Mouse (Mus musculus) megakaryocyte, adult 5-6 weeks (primary cell): Measurements from ENCODE around the gene Ttc9b. TPM values are rescaled to one million over a fixed set of nuclear protein-coding genes. Genes with fewer than 3 reads are reported as not detected.

Experiments used
- ATAC-seq: 2 replicates; pipeline ENCODE4 v1.8.0; 2016; ENCODE audit warnings: mild to moderate bottlenecking, inconsistent platforms; ENCODE audit not compliant: poor library complexity, severe bottlenecking
- total RNA-seq, 2 experiments: library from RNA; stranded (forward) in 1 of 2; stranded (reverse) in 1 of 2; fragments of 153-499, 151-499 nt in 1 of 2; fragments of 221-1000, 200-1000 nt in 1 of 2; gene quantifications; 2 replicates each; pipeline versions ENCODE4 v1.2.3 to v1.2.4; 2015 to 2017

The Ttc9b gene
- total RNA-seq, 2 experiments from 2014 or later, result not detected

DNA sequence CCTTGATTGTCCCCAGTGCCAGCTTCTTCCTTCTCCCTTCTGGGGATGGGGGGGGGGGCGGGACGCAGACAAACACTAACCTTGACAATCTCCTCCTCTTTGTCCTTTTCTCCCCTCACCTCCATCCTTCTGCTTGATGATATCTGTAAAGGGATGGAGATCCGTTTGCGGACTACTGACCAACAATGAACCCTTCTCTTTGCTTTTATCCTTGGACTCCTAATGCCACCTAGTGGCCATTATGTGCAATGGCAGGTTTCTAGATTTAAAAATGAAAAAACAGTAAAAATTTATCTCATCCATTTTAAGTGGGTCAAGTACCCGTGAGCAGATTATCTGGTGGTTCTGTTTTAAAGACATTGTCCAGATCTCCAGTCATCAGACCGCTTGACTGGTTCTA is 32.0 kb downstream of the Ttc9b start:
- ATAC-seq, result 0 out of 2 replicates have a peak, but pooled peaks have one; percentile 23

DNA sequence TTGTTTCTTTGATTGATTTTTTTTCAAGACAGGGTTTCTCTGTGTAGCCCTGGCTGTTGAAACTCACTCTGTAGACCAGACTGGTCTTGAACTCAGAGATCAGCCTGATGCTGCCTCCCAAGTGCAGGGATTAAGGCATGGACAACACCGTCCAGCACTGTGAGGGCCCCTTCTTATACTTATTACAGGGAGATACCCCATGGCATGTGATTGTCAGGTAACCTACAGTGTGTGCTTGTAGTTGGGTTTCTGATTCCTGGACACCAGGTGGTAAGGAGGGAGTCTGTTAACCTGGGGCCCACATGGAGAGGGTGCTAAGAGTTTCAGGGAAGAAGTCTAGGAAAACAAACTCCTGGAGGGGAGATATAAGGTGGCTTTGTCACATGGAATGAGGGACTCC is 33.3 kb downstream of the Ttc9b start:
- ATAC-seq, result no peak

DNA sequence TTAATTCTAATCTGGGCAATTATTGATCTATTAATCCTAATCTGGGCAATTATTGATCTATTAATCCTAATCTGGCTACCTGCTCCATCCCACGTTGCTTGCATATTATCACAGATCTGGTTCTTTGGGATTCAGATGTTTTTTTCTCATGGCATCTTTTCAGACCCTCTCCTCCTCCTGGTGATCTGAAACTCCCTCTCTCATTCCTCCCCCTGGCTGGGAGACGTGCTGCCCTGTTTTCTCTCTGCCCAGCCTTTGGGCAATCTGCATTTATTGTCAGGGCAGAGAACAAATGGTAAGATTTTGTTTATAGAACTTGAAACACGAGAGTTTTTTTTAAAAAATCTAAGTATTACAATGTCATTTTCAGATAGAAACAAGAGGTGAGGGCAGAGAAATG is 34.1 kb downstream of the Ttc9b start:
- ATAC-seq, result no peak

DNA sequence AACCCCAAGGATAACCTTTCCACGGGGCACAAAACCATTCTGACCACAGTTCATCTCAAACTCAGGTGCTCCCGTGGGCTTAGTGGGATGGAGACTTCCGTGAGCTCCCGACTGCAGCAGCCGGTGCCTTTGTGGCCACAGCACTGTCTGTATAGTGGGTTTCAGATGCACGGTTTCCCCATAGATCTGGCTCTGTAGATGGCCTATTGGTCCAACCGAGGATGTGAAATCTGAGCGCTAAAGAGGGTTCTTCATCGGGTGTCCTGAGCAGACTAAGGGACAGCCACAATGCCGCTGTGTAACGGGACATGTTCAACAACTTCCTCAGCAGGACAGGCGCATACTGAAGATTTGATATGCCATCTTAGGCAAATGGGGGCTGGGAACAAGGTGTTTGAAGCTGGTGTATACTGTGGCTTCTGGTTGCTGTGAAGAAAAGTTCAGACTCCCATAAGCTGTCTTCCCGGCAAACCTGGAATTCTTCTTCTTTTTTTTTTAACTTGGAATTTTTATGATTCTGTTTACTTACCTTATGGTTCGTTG is 34.6 kb downstream of the Ttc9b start:
- no peak for ATAC-seq

DNA sequence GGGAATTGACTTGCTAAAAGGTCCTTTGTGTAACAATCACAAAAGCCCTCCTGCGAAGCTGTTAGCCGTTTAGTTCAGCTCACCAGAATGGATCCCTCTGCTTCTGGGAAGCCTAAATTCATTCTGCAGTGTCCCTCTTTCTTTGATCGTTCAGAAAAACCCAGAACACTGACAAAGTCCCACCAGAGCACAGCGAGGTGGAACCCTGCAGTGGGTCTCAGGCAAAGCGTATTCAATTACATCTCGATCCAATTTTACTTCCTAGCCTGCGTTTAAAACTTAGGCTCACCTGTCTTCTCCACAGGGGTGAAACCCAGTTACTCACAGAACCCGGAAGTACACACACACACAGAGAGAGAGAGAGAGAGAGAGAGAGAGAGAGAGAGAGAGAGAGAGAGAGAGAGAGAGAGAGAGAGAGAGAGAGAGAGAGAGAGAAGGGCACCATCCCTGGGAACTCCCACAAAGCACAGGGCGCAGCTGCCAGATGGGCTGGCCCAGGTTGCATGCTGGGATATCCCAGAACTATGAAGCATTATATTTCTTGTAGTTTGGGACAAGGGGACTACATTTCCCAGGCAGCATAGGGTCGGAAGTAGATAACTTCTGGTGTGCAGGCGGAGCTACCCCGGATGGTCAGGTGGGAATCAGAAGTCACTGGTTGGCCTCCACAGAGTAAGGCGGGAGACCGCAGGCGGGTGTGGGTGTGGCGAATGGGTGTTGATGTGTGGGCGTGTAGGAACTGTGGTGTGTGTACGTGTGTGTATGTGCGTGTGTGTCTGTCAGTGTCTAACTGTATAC is 35.3 kb downstream of the Ttc9b start, which contains the start of gene Zfp607b:
Gene Zfp607b, plus strand, starts transcription at position 526 of the 798 bp plus-strand sequence.
- ATAC-seq, result peak; percentile 97

DNA sequence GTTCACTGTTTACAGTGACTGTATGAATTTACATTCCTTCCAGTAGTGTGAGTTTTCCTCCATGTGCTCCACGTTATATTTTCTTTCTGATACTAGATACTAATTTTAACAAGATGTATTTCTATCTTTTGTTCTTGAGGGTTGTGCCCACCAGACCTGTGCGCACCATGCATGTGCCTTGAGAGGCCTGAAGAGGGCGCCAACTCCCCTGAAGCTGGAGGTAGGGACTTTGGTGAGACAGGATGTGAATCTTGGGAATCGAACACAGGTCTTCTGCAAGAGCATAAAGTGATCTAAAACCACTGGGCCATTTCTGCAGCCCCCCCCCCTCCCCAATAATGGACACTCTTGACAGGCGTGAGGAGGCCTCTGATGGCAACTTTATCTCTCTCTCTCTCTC is 37.4 kb downstream of the Ttc9b start:
- ATAC-seq, result peak; percentile 31; the same call in 1 of the 2 replicates

DNA sequence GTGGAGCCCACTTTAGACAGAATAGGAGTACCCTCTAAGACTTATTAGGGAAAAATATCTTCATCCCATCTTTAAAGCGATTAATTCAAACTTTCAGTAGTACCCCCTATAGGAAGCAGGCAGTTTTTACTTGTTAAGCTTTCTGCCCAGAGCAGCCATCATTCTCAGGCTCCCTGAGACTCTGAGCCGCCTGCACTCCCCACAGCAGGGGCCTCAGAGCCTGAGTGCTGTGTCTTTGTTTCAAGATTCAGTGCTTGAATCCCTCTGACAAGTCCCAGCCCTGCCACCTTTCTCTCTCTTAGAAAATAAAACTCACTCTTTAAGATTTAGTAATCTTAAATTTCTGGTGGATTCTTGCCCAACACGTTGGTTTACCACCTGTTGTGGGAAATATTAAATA is 43.0 kb downstream of the Ttc9b start:
- no peak for ATAC-seq

Other genes starting within 250 kb of the Ttc9b start
- 0.13 and 0.32 TPM in 2 replicates for gene Sptbn4, start 206.2 kb upstream of the Ttc9b start, total RNA-seq (2015)
- gene Sptbn4, start 206.2 kb upstream of the Ttc9b start, total RNA-seq (2017), result 0.07 and 0.20 TPM in 2 replicates
- 35.3 and 42.0 TPM in 2 replicates for gene Blvrb, start 205.9 kb upstream of the Ttc9b start, total RNA-seq (2015)
- gene Blvrb, start 205.9 kb upstream of the Ttc9b start, total RNA-seq (2017), result 15.5 and 16.2 TPM in 2 replicates
- 5.8 and 7.8 TPM in 2 replicates for gene Sertad3, start 180.1 kb upstream of the Ttc9b start, total RNA-seq (2015)
- 11.1 and 11.6 TPM in 2 replicates for gene Sertad3, start 180.1 kb upstream of the Ttc9b start, total RNA-seq (2017)
- gene Sertad1, start 167.0 kb upstream of the Ttc9b start, total RNA-seq (2015), result 17.4 and 18.9 TPM in 2 replicates
- gene Sertad1, start 167.0 kb upstream of the Ttc9b start, total RNA-seq (2017), result 11.2 and 19.7 TPM in 2 replicates
- gene Prx, start 154.6 kb upstream of the Ttc9b start, total RNA-seq (2015), result 0.05 and 0.16 TPM in 2 replicates
- 0.22 TPM in 1 of 2 replicates, not detected in the other for gene Prx, start 154.6 kb upstream of the Ttc9b start, total RNA-seq (2017)
- not detected in 2 replicates for gene Hipk4, start 130.6 kb upstream of the Ttc9b start, total RNA-seq (2015)
- gene Hipk4, start 130.6 kb upstream of the Ttc9b start, total RNA-seq (2017), result not detected in 2 replicates
- gene Pld3, start 100.7 kb upstream of the Ttc9b start, total RNA-seq (2015), result 7.7 and 19.6 TPM in 2 replicates
- 6.6 and 8.0 TPM in 2 replicates for gene Pld3, start 100.7 kb upstream of the Ttc9b start, total RNA-seq (2017)
- 9.4 and 9.9 TPM in 2 replicates for gene 2310022A10Rik, start 100.7 kb upstream of the Ttc9b start, total RNA-seq (2015)
- gene 2310022A10Rik, start 100.7 kb upstream of the Ttc9b start, total RNA-seq (2017), result 3.3 and 7.2 TPM in 2 replicates
- 40.2 TPM in 2 replicates for gene Akt2, start 62.4 kb upstream of the Ttc9b start, total RNA-seq (2015)
- 53.8 and 55.7 TPM in 2 replicates for gene Akt2, start 62.4 kb upstream of the Ttc9b start, total RNA-seq (2017)
- gene Map3k10, start 20.7 kb downstream of the Ttc9b start, total RNA-seq (2015), result 1.7 and 2.4 TPM in 2 replicates
- 2.3 and 4.3 TPM in 2 replicates for gene Map3k10, start 20.7 kb downstream of the Ttc9b start, total RNA-seq (2017)
- gene Zfp607b, start 35.4 kb downstream of the Ttc9b start, total RNA-seq (2015), result 0.46 and 1.4 TPM in 2 replicates
- gene Zfp607b, start 35.4 kb downstream of the Ttc9b start, total RNA-seq (2017), result 0.41 and 1.6 TPM in 2 replicates
- 4.6 and 5.1 TPM in 2 replicates for gene Zfp60, start 77.5 kb downstream of the Ttc9b start, total RNA-seq (2015)
- 3.3 and 4.3 TPM in 2 replicates for gene Zfp60, start 77.5 kb downstream of the Ttc9b start, total RNA-seq (2017)
- gene Zfp626, start 153.3 kb downstream of the Ttc9b start, total RNA-seq (2015), result 5.9 and 6.2 TPM in 2 replicates
- 5.0 and 5.4 TPM in 2 replicates for gene Zfp626, start 153.3 kb downstream of the Ttc9b start, total RNA-seq (2017)
- 2.3 and 3.7 TPM in 2 replicates for gene Zfp59, start 184.7 kb downstream of the Ttc9b start, total RNA-seq (2015)
- gene Zfp59, start 184.7 kb downstream of the Ttc9b start, total RNA-seq (2017), result 2.3 and 3.7 TPM in 2 replicates
- gene Zfp607a, start 203.6 kb downstream of the Ttc9b start, total RNA-seq (2015), result 5.4 and 5.8 TPM in 2 replicates
- gene Zfp607a, start 203.6 kb downstream of the Ttc9b start, total RNA-seq (2017), result 9.0 and 10.0 TPM in 2 replicates